Mouse (Mus musculus) gastrocnemius, adult 2 months (tissue): ENCODE measurements around the gene Gramd2. TPM values are rescaled to one million over a fixed set of nuclear protein-coding genes. Genes with fewer than 3 reads are reported as not detected.

ENCODE experiments used
- DNase-seq: peaks from one replicate; pipeline ENCODE4 v3.0.0; 2022
- H3K27ac ChIP-seq: fragments of 200-600 bp; 2 replicates; pipeline ENCODE4 v1.8.1; 2022; ENCODE audit warnings: mild to moderate bottlenecking
- H3K4me3 ChIP-seq: fragments of 200-600 bp; 2 replicates; pipeline ENCODE4 v1.8.1; 2022; ENCODE audit warnings: mild to moderate bottlenecking, moderate library complexity
- CTCF ChIP-seq: fragments of 200-600 bp; IDR thresholded peaks from 2 replicates; pipeline ENCODE4 v1.8.1; 2022; ENCODE audit warnings: antibody characterized with exemption, mild to moderate bottlenecking, moderate library complexity
- intact Hi-C: fragments of 180-260 bp; cut with DNase I; formaldehyde crosslinking; loops from one replicate; pipeline ENCODE4 v1.15.1; 2025
- total RNA-seq, 2 experiments: library from RNA; stranded (reverse); gene quantifications; 2 replicates each; pipeline ENCODE4 v1.2.3; 2021

Gene Gramd2
- total RNA-seq, 2 experiments from 2014 or later = 0.11 to 0.13 TPM

- H3K4me3 ChIP-seq = no peak overlapping the region
- intact Hi-C loops = no loop called here
- peak; percentile 37; the same call in 1 of the 2 replicates for TF ChIP-seq CTCF
- peak overlapping the region; percentile 99 for H3K27ac ChIP-seq
- peak; percentile 82 for DNase-seq
Observed at GRCm38 (mm10) chr9:59675598-59675997, 4.3 kb upstream of the Gramd2 start.

DNA sequence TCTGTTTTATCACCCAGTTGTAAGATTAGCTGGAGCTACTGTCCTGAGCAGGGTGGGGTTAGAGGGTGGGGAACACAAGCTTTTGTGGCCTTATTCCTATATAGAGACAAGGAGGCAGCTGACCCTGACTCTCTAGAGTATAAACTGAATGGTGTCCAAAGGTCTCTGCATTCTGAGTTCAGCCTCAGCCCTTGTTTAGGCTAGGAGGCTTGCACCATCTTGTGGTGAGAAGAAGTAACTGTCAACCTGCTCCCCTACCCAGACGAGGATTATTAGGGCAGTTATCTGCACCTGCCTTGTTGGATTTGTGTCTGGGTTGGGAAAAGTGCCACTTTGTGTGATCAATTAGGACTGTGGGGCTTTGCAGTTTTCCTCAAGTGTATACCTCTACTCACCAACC is 1.6 kb upstream of the Gramd2 start:
- H3K27ac ChIP-seq = peak overlapping the region; percentile 52
- TF ChIP-seq CTCF = peak; percentile 80
- intact Hi-C loops = no loop called here
- peak; percentile 45 for DNase-seq
- H3K4me3 ChIP-seq = no peak overlapping the region

DNA sequence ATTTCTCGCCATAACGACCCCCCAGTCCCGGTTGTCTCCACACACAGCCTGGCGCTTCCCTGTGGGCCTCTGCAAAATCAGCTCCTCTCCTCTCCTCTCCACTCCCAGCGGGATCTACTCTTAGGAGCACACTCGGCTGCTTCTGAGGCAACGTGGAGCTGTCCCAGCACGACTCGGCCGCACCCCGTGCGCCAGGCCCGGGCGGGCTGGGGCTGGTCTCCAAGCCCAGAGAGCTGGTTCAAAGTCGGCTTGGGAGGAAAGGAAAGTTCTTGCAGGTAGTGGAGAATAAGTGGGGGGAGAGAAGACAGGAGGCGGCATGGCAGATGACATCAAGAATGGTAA is 561 bp downstream of the Gramd2 start:
- DNase-seq = no peak
- no peak for TF ChIP-seq CTCF
- intact Hi-C loops = no loop called here
- H3K27ac ChIP-seq = no peak overlapping the region
- peak overlapping the region; percentile 65 for H3K4me3 ChIP-seq

- no peak overlapping the region for H3K4me3 ChIP-seq
- no peak for TF ChIP-seq CTCF
- H3K27ac ChIP-seq = no peak overlapping the region
- intact Hi-C loops = no loop called here
- DNase-seq = no peak
Observed at GRCm38 (mm10) chr9:59684020-59684419, 4.1 kb downstream of the Gramd2 start.

- Histone ChIP-seq H3K4me3 (no peak overlapping the region), H3K27ac (no peak overlapping the region)
- intact Hi-C loops = no loop called here
- DNase-seq = no peak
- no peak for TF ChIP-seq CTCF
Observed at GRCm38 (mm10) chr9:59687416-59688046, 7.6 kb downstream of the Gramd2 start.

DNA sequence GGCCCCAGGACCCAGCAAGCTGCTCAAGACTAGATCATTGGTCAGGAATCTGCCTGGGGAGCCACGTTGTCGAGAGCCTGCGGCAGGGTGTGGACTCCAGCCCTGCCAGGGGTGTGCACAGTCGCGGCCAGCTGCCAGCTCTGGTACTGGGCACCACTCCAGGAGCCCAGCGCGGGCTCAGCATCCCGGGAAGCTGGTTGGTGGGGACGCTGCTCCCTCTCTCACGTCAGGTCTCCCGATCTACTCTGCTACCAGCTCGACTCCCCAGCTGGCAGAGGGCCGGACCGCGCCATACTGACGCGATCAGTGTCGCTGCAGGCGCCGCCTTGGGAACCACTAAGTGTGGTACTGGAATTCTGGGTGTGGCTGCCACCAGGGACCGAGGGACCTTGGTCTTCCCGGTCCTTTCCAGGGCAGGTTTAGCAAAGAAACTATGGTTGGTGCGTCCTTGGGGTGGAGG is 11.7 kb downstream of the Gramd2 start:
- TF ChIP-seq CTCF = no peak
- peak; percentile 90 for DNase-seq
- peak overlapping the region; percentile 61 for H3K27ac ChIP-seq
- H3K4me3 ChIP-seq = peak overlapping the region; percentile 69
- intact Hi-C loops = no loop called here

GRCm38 (mm10) chr9:59692145-59692544 is 12.2 kb downstream of the Gramd2 start:
- DNase-seq = peak; percentile 70
- no peak for TF ChIP-seq CTCF
- Histone ChIP-seq H3K27ac (peak overlapping the region; percentile 61), H3K4me3 (peak overlapping the region; percentile 69)
- intact Hi-C loops = no loop called here

GRCm38 (mm10) chr9:59694571-59695450 is 14.9 kb downstream of the Gramd2 start:
- intact Hi-C loops = no loop called here
- no peak for TF ChIP-seq CTCF
- H3K27ac ChIP-seq = peak overlapping the region; percentile 79
- DNase-seq = no peak
- H3K4me3 ChIP-seq = no peak overlapping the region

DNA sequence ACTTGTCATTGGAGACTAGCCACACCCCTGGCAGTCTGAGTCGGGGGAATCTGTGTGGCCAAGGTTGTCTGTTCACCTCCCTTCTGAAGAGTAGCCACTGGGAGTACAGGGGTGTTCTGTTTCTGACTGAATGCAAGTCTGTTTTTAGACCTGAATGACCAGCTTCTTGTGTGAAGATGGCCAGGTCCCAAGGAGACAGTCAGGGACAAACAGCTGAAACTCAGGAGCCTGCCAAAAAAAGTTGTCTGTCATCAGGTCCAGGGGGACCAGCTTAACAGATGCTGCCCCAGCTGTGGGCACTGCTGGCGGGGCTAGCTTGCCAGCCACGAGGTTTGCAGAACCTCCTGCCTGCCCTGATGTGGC is 15.5 kb downstream of the Gramd2 start:
- peak; percentile 58 for DNase-seq
- Histone ChIP-seq H3K4me3 (no peak overlapping the region), H3K27ac (peak overlapping the region; percentile 79)
- intact Hi-C loops = no loop called here
- TF ChIP-seq CTCF = no peak

- Histone ChIP-seq H3K27ac (no peak overlapping the region), H3K4me3 (no peak overlapping the region)
- no peak for DNase-seq
- intact Hi-C loops = no loop called here
- TF ChIP-seq CTCF = no peak
Observed at GRCm38 (mm10) chr9:59696381-59696780, 16.4 kb downstream of the Gramd2 start.

GRCm38 (mm10) chr9:59701094-59701493 is 21.1 kb downstream of the Gramd2 start:
- TF ChIP-seq CTCF = no peak
- DNase-seq = peak; percentile 52
- intact Hi-C loops = no loop called here

GRCm38 (mm10) chr9:59703099-59703498 is 23.2 kb downstream of the Gramd2 start:
- H3K27ac ChIP-seq = no peak overlapping the region
- no peak overlapping the region for H3K4me3 ChIP-seq
- DNase-seq = no peak
- TF ChIP-seq CTCF = no peak
- intact Hi-C loops = no loop called here

More at GRCm38 (mm10) chr9:59701094-59701493, 21.1 kb downstream of the Gramd2 start:
- H3K4me3 ChIP-seq = no peak overlapping the region
- no peak overlapping the region for H3K27ac ChIP-seq
